Mouse (Mus musculus) CH12.LX (cell line): ENCODE data around the gene Kcnip4. TPM values are rescaled to one million over a fixed set of nuclear protein-coding genes. Genes with fewer than 3 reads are reported as not detected.

Source experiments
- DNase-seq: peaks from one replicate; pipeline ENCODE4 v3.0.0-alpha.2; 2013; ENCODE audit errors: extremely low read depth
- H3K27ac ChIP-seq: 2 replicates; pipeline ENCODE4 v1.5.1; 2012; ENCODE audit warnings: low read depth, mild to moderate bottlenecking, control low read depth, moderate library complexity; ENCODE audit not compliant: insufficient read depth
- H3K27me3 ChIP-seq: replicated peaks from 2 replicates; pipeline ENCODE3; 2012; ENCODE audit warnings: inconsistent platforms
- H3K36me3 ChIP-seq, 2 experiments: replicated peaks in 1 of 2; 2 replicates each; pipeline versions ENCODE3 to v1.6.1; 2012; ENCODE audit warnings: inconsistent platforms in 1 of 2, low read length in 1 of 2, mild to moderate bottlenecking in 1 of 2, mixed read lengths in 1 of 2, moderate library complexity in 1 of 2; ENCODE audit not compliant: control insufficient read depth in 1 of 2, insufficient read depth in 1 of 2
- H3K4me1 ChIP-seq, 2 experiments: 2 replicates each; pipeline ENCODE4 v1.6.1; 2012; ENCODE audit warnings: inconsistent platforms in 1 of 2, moderate library complexity in 1 of 2; ENCODE audit not compliant: insufficient read depth in 2 of 2, control insufficient read depth in 1 of 2
- H3K4me2 ChIP-seq: 2 replicates; pipeline ENCODE4 v1.6.1; 2012; ENCODE audit warnings: low read depth, mild to moderate bottlenecking, control low read depth; ENCODE audit not compliant: poor library complexity, insufficient read depth, severe bottlenecking
- H3K4me3 ChIP-seq, 3 experiments: fragments of 150-350 bp in 1 of 3; sonication (generic) in 1 of 3; replicated peaks in 1 of 3; 2 replicates each; pipeline versions ENCODE3 to v1.5.1; 2011 to 2012; ENCODE audit warnings: low read depth in 2 of 3, low read length in 2 of 3, mild to moderate bottlenecking in 2 of 3, moderate library complexity in 2 of 3, control low read depth in 1 of 3, improper control_type of control experiment in 1 of 3, inconsistent platforms in 1 of 3, mixed read lengths in 1 of 3; ENCODE audit not compliant: poor library complexity in 1 of 3
- H3K79me2 ChIP-seq: replicated peaks from 2 replicates; pipeline ENCODE4 v1.6.1; 2012; ENCODE audit warnings: mild to moderate bottlenecking, moderate library complexity; ENCODE audit not compliant: control insufficient read depth, poor library complexity, insufficient read depth, severe bottlenecking; ENCODE audit errors: extremely low read depth
- H3K9ac ChIP-seq: 2 replicates; pipeline ENCODE4 v1.6.1; 2012; ENCODE audit warnings: low read depth, mild to moderate bottlenecking, control low read depth, moderate library complexity; ENCODE audit not compliant: insufficient read depth
- H3K9me3 ChIP-seq: replicated peaks from 2 replicates; pipeline ENCODE3; 2012; ENCODE audit warnings: low read length, inconsistent platforms, mixed read lengths
- BHLHE40 ChIP-seq: IDR thresholded peaks from 2 replicates; pipeline ENCODE4 v1.6.1; 2011; ENCODE audit warnings: mild to moderate bottlenecking, low read depth, low read length, improper control_type of control experiment
- CTCF ChIP-seq, 2 experiments: IDR thresholded peaks in 1 of 2; conservative IDR thresholded peaks in 1 of 2; 2 replicates each; pipeline ENCODE4 v1.5.1; 2011 to 2012; ENCODE audit warnings: low read depth in 2 of 2, low read length in 2 of 2, improper control_type of control experiment in 1 of 2, inconsistent platforms in 1 of 2, mild to moderate bottlenecking in 1 of 2, moderate library complexity in 1 of 2
- ELF1 ChIP-seq: IDR thresholded peaks from 2 replicates; pipeline ENCODE4 v1.6.1; 2014; ENCODE audit warnings: low read depth, mild to moderate bottlenecking, inconsistent platforms, low read length, improper control_type of control experiment
- ETS1 ChIP-seq: conservative IDR thresholded peaks from 2 replicates; pipeline ENCODE4 v1.6.1; 2012; ENCODE audit warnings: low read depth, mild to moderate bottlenecking, inconsistent platforms, low read length, improper control_type of control experiment, moderate library complexity
- GABPA ChIP-seq: IDR thresholded peaks from 2 replicates; pipeline ENCODE4 v1.6.1; 2012; ENCODE audit warnings: low read depth, low read length, improper control_type of control experiment, inconsistent platforms; ENCODE audit not compliant: insufficient replicate concordance
- JUN ChIP-seq: IDR thresholded peaks from 2 replicates; pipeline ENCODE4 v1.6.1; 2011; ENCODE audit warnings: low read depth, mild to moderate bottlenecking, low read length, improper control_type of control experiment, moderate library complexity; ENCODE audit not compliant: insufficient read depth
- JUND ChIP-seq: conservative IDR thresholded peaks from 2 replicates; pipeline ENCODE4 v1.6.1; 2011; ENCODE audit warnings: low read depth, low read length, improper control_type of control experiment
- KAT2A ChIP-seq: IDR thresholded peaks from 2 replicates; pipeline ENCODE4 v1.6.1; 2012; ENCODE audit warnings: low read length, improper control_type of control experiment, inconsistent platforms; ENCODE audit not compliant: insufficient replicate concordance
- MAFK ChIP-seq: IDR thresholded peaks from 2 replicates; pipeline ENCODE4 v1.6.1; 2011; ENCODE audit warnings: low read length, improper control_type of control experiment; ENCODE audit not compliant: insufficient replicate concordance
- MAX ChIP-seq: IDR thresholded peaks from 2 replicates; pipeline ENCODE4 v1.6.1; 2011; ENCODE audit warnings: low read length, improper control_type of control experiment
- MAZ ChIP-seq: IDR thresholded peaks from 2 replicates; pipeline ENCODE4 v1.6.1; 2012; ENCODE audit warnings: low read depth, mild to moderate bottlenecking, inconsistent platforms, low read length, improper control_type of control experiment, moderate library complexity
- MEF2A ChIP-seq: IDR thresholded peaks from 2 replicates; pipeline ENCODE4 v1.6.1; 2014; ENCODE audit warnings: low read depth, mild to moderate bottlenecking, inconsistent platforms, low read length, improper control_type of control experiment, borderline replicate concordance
- MXI1 ChIP-seq: IDR thresholded peaks from 2 replicates; pipeline ENCODE4 v1.6.1; 2011; ENCODE audit warnings: mild to moderate bottlenecking, low read depth, low read length, improper control_type of control experiment
- NELFE ChIP-seq: IDR thresholded peaks from 2 replicates; pipeline ENCODE4 v1.6.1; 2011; ENCODE audit warnings: low read depth, low read length, improper control_type of control experiment
- PAX5 ChIP-seq: IDR thresholded peaks from 2 replicates; pipeline ENCODE4 v1.6.1; 2012; ENCODE audit warnings: low read length, inconsistent platforms, mixed read lengths
- POLR2A ChIP-seq: IDR thresholded peaks from 2 replicates; pipeline ENCODE4 v1.6.1; 2011; ENCODE audit warnings: low read depth, mild to moderate bottlenecking, improper control_type of control experiment, low read length
- RCOR1 ChIP-seq: conservative IDR thresholded peaks from 2 replicates; pipeline ENCODE4 v1.6.1; 2012; ENCODE audit warnings: low read depth, mild to moderate bottlenecking, inconsistent platforms, low read length, improper control_type of control experiment
- SIN3A ChIP-seq: IDR thresholded peaks from 2 replicates; pipeline ENCODE4 v1.6.1; 2012; ENCODE audit warnings: low read length, improper control_type of control experiment, inconsistent platforms
- TBP ChIP-seq: conservative IDR thresholded peaks from 2 replicates; pipeline ENCODE4 v1.6.1; 2011; ENCODE audit warnings: low read depth, low read length, improper control_type of control experiment
- UBTF ChIP-seq: IDR thresholded peaks from 2 replicates; pipeline ENCODE4 v1.6.1; 2012; ENCODE audit warnings: low read depth, mild to moderate bottlenecking, inconsistent platforms, low read length, improper control_type of control experiment, moderate library complexity
- ZKSCAN1 ChIP-seq: IDR thresholded peaks from 2 replicates; pipeline ENCODE4 v1.6.1; 2012; ENCODE audit warnings: low read depth, inconsistent platforms, low read length, improper control_type of control experiment, borderline replicate concordance
- ZNF384 ChIP-seq: IDR thresholded peaks from 2 replicates; pipeline ENCODE4 v1.6.1; 2012; ENCODE audit warnings: low read depth, low read length, improper control_type of control experiment, inconsistent platforms
- dilution Hi-C: fragments of 300-500 bp; cut with MboI; formaldehyde crosslinking; loops from 2 replicates; pipeline ENCODE4 v1.14.3; 2020; ENCODE audit warnings: low sequenced_read_pairs; ENCODE audit not compliant: extremely low pct_unique_long_range_greater_than_20kb, extremely low pct_ligation_motif_present
- in situ Hi-C: fragments of 300-500 bp; cut with MboI; formaldehyde crosslinking; loops from 3 replicates; pipeline ENCODE4 v1.14.3; 2019; ENCODE audit warnings: low sequenced_read_pairs, low pct_ligation_motif_present, low pct_unique_long_range_greater_than_20kb, mixed read lengths
- polyA plus RNA-seq: library from polyadenylated mRNA; unstranded; fragments of >175 nt; gene quantifications from 2 replicates; pipeline ENCODE4 v1.2.1, GENCODE M21; 2012; ENCODE audit warnings: low read depth; ENCODE audit not compliant: insufficient read length
- total RNA-seq, 2 experiments: library from RNA; depleted of rRNA; stranded (reverse); fragments of 300-350 nt in 1 of 2; fragments of >200 nt in 1 of 2; gene quantifications; 2 replicates each; pipeline ENCODE4 v1.2.3; 2012 to 2014

The Kcnip4 gene
- total and polyA plus RNA-seq, 3 experiments = 0.80 TPM; not detected in 2

DNA sequence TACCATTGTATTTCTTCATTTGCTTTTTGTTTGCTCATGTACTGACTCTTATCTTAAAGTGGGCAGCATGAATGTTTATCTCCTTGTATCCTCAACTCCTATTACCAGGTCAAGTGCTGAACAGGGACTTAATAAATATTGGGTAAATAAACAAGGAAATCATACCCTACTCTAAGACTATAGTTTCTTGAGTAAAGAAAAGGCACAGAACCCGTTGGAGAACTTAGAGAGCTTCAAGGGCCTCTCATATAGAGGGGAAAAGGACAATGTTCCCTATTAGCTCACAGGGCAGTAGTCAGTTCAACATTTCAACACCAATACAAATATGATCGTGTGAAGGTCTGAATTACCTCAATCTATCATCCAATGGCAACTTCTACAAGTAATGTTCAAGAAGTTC, 37.4 kb downstream of the Kcnip4 start:
- DNase-seq = no peak
- H3K9me3 ChIP-seq = peaks cover 42% of the 10 kb centered on the region
- dilution Hi-C loops (no loop called here), in situ Hi-C loops (no loop called here)
- no peaks in the 10 kb centered on the region for H3K79me2 ChIP-seq
- H3K4me2 ChIP-seq = no peak overlapping the region
- no peak overlapping the region for H3K4me3 ChIP-seq
- no peak overlapping the region for H3K9ac ChIP-seq
- H3K27ac ChIP-seq = no peak overlapping the region
- H3K36me3 ChIP-seq = no peaks in the 10 kb centered on the region
- H3K27me3 ChIP-seq = no peaks in the 10 kb centered on the region
- TF ChIP-seq BHLHE40 = no peak
- no peak for TF ChIP-seq MXI1
- TF ChIP-seq GABPA = no peak
- no peak for TF ChIP-seq MEF2A
- no peak for TF ChIP-seq UBTF
- no peak for TF ChIP-seq JUN
- TF ChIP-seq TBP = no peak
- no peak for TF ChIP-seq MAZ
- TF ChIP-seq ELF1 = no peak
- TF ChIP-seq MAX = no peak
- H3K4me1 ChIP-seq = no peaks in the 10 kb centered on the region

DNA sequence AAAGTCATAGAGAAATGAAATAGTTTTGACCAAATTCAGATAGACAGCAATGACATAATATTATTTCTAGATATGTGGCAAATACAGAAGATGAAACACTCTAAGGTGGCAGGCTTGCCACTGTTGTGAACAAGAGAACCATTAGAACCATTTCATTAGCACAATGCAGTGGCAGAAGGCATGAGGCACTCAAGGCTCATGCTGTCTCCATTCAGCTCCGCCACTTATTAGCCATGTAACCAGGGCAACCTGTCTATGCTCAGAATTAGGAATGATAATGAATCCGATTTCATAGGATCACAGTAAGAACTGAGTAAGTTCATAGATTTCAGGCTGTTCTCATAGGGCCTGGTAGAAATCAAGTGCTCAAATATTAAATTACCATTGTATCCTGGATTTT, 54.0 kb downstream of the Kcnip4 start:
- no peaks in the 10 kb centered on the region for H3K4me1 ChIP-seq
- H3K27ac ChIP-seq = no peak overlapping the region
- no peak overlapping the region for H3K4me3 ChIP-seq
- peaks cover 22% of the 10 kb centered on the region for H3K9me3 ChIP-seq
- dilution Hi-C loops (no loop called here), in situ Hi-C loops (no loop called here)
- TF ChIP-seq JUND (no peak), MAX (no peak), BHLHE40 (no peak), PAX5 (no peak), ZNF384 (no peak), MXI1 (no peak), MEF2A (no peak), RCOR1 (no peak), ETS1 (no peak), SIN3A (no peak), ZKSCAN1 (no peak), MAFK (no peak), JUN (no peak), POLR2A (no peak), NELFE (no peak), CTCF (conservative IDR thresholded peaks at IDR 0.05 in 1 of 2, IDR thresholded peaks at IDR 0.05 in 1 of 2; ENCODE audit: low read depth in 2 of 2, low read length in 2 of 2) (no peak), KAT2A (no peak), TBP (no peak)
- H3K36me3 ChIP-seq = no peaks in the 10 kb centered on the region
- H3K79me2 ChIP-seq = no peaks in the 10 kb centered on the region
- H3K4me2 ChIP-seq = no peak overlapping the region
- H3K27me3 ChIP-seq = no peaks in the 10 kb centered on the region
- DNase-seq = no peak
- no peak overlapping the region for H3K9ac ChIP-seq
